Mouse (Mus musculus) forebrain, embryonic 14.5 days (tissue): ENCODE data around the gene Myo6. TPM values are rescaled to one million over a fixed set of nuclear protein-coding genes. Genes with fewer than 3 reads are reported as not detected.

Experiments
- ATAC-seq: fragments of 200-750 bp; cut with Nextera tagmentation; 2 replicates; pipeline ENCODE4 v1.8.0; 2017; ENCODE audit warnings: mild to moderate bottlenecking, moderate library complexity
- DNase-seq: peaks from one replicate; pipeline ENCODE4 v3.0.0-alpha.2; 2015; ENCODE audit warnings: low spot score
- H3K27ac ChIP-seq: fragments of 300-500 bp; sonication (generic); 2 replicates; pipeline ENCODE4 v1.5.1; 2014; ENCODE audit warnings: low read depth, mild to moderate bottlenecking, control low read depth, low read length, moderate library complexity
- H3K27me3 ChIP-seq: fragments of 300-500 bp; sonication (generic); replicated peaks from 2 replicates; pipeline ENCODE4 v1.6.1; 2014; ENCODE audit warnings: low read length, control low read depth, mixed read lengths; ENCODE audit not compliant: control insufficient read depth, insufficient read depth
- H3K36me3 ChIP-seq: fragments of 300-500 bp; sonication (generic); 2 replicates; pipeline ENCODE4 v1.6.1; 2014; ENCODE audit warnings: low read length, control low read depth; ENCODE audit not compliant: control insufficient read depth, insufficient read depth
- H3K4me1 ChIP-seq: fragments of 300-500 bp; sonication (generic); 2 replicates; pipeline ENCODE4 v1.6.1; 2014; ENCODE audit warnings: antibody characterized with exemption, low read length, control low read depth; ENCODE audit not compliant: control insufficient read depth, insufficient read depth
- H3K4me2 ChIP-seq: fragments of 300-500 bp; sonication (generic); 2 replicates; pipeline ENCODE4 v1.6.1; 2014; ENCODE audit warnings: mild to moderate bottlenecking, control low read depth, low read length
- H3K4me3 ChIP-seq: fragments of 300-500 bp; sonication (generic); 2 replicates; pipeline ENCODE4 v1.5.1; 2014; ENCODE audit warnings: low read depth, low read length, control low read depth
- H3K9ac ChIP-seq: fragments of 300-500 bp; sonication (generic); 2 replicates; pipeline ENCODE4 v1.6.1; 2014; ENCODE audit warnings: mild to moderate bottlenecking, low read length, control low read depth, moderate library complexity
- H3K9me3 ChIP-seq: fragments of 300-500 bp; sonication (generic); replicated peaks from 2 replicates; pipeline ENCODE4 v1.6.1; 2016; ENCODE audit warnings: low read length, control low read depth, mixed read lengths; ENCODE audit not compliant: control insufficient read depth
- WGBS: fragments of 180-500 bp; shearing (Covaris S2); extraction: QIAGEN DNeasy Blood & Tissue Kit; methylation state at CpG from one replicate; pipeline ENCODE4 v1.1.7; 2014; 5-methylcytosine and 5-hydroxymethylcytosine counted together
- polyA plus RNA-seq: library from polyadenylated mRNA; unstranded; fragments of >200 nt; fragmentation: Nextera tagmentation; extraction: Ambion mirVana; gene quantifications from 2 replicates; pipeline ENCODE4 v1.2.1, GENCODE M21; 2014

Gene Myo6
- polyA plus RNA-seq, 1 experiment from 2014 or later: 10.2 TPM

- no peak overlapping the region for H3K4me2 ChIP-seq
- no peaks in the 10 kb centered on the region for H3K4me1 ChIP-seq
- H3K9me3 ChIP-seq: no peaks in the 10 kb centered on the region
- no peak overlapping the region for H3K27ac ChIP-seq
- 95% methylated on average over 7 of the region's 7 CpGs for WGBS
- DNase-seq (no peak), ATAC-seq (no peak)
- H3K27me3 ChIP-seq: no peaks in the 10 kb centered on the region
- no peaks in the 10 kb centered on the region for H3K36me3 ChIP-seq
- H3K4me3 ChIP-seq: no peak overlapping the region
- H3K9ac ChIP-seq: no peak overlapping the region
Observed at GRCm38 (mm10) chr9:80266507-80266906, 101.7 kb downstream of the Myo6 start.

- 90% methylated on average over 8 of the region's 8 CpGs for WGBS
- no peaks in the 10 kb centered on the region; the same call in 1 of the 2 replicates for H3K4me1 ChIP-seq
- DNase-seq (no peak), ATAC-seq (no peak)
- H3K27ac ChIP-seq: no peak overlapping the region
- no peaks in the 10 kb centered on the region for H3K36me3 ChIP-seq
- H3K9me3 ChIP-seq: no peaks in the 10 kb centered on the region
- no peak overlapping the region for H3K4me3 ChIP-seq
- H3K4me2 ChIP-seq: no peak overlapping the region
- no peaks in the 10 kb centered on the region for H3K27me3 ChIP-seq
- no peak overlapping the region for H3K9ac ChIP-seq
Observed at GRCm38 (mm10) chr9:80269596-80269995, 104.8 kb downstream of the Myo6 start.

- DNase-seq (peak; percentile 52), ATAC-seq (peak; percentile 88)
- H3K27me3 ChIP-seq: no peaks in the 10 kb centered on the region
- no peak overlapping the region for H3K4me2 ChIP-seq
- no peaks in the 10 kb centered on the region; the same call in 1 of the 2 replicates for H3K4me1 ChIP-seq
- no peak overlapping the region for H3K9ac ChIP-seq
- WGBS: 10% methylated on average over 1 of the region's 1 CpGs
- H3K4me3 ChIP-seq: no peak overlapping the region
- H3K36me3 ChIP-seq: no peaks in the 10 kb centered on the region
- H3K27ac ChIP-seq: no peak overlapping the region
- no peaks in the 10 kb centered on the region for H3K9me3 ChIP-seq
Observed at GRCm38 (mm10) chr9:80272951-80273350, 108.1 kb downstream of the Myo6 start.

- ATAC-seq (no peak), DNase-seq (no peak)
- 93% methylated on average over 8 of the region's 8 CpGs for WGBS
- no peaks in the 10 kb centered on the region; the same call in 1 of the 2 replicates for H3K4me1 ChIP-seq
- no peak overlapping the region for H3K4me2 ChIP-seq
- H3K9ac ChIP-seq: no peak overlapping the region
- no peak overlapping the region for H3K4me3 ChIP-seq
- H3K36me3 ChIP-seq: no peaks in the 10 kb centered on the region
- no peaks in the 10 kb centered on the region for H3K9me3 ChIP-seq
- H3K27me3 ChIP-seq: no peaks in the 10 kb centered on the region
- no peak overlapping the region for H3K27ac ChIP-seq
Observed at GRCm38 (mm10) chr9:80275053-80275771, 110.4 kb downstream of the Myo6 start.

- Histone ChIP-seq H3K9ac (no peak overlapping the region), H3K4me1 (no peaks in the 10 kb centered on the region; the same call in 1 of the 2 replicates), H3K36me3 (no peaks in the 10 kb centered on the region), H3K4me3 (no peak overlapping the region), H3K9me3 (no peaks in the 10 kb centered on the region), H3K27ac (no peak overlapping the region), H3K27me3 (no peaks in the 10 kb centered on the region), H3K4me2 (no peak overlapping the region)
- WGBS: 87% methylated on average over 1 of the region's 1 CpGs
- no peak for ATAC-seq
- no peak for DNase-seq
Observed at GRCm38 (mm10) chr9:80275772-80276134, 110.9 kb downstream of the Myo6 start.

- 50% methylated on average over 2 of the region's 2 CpGs for WGBS
- Histone ChIP-seq H3K4me3 (no peak overlapping the region), H3K36me3 (no peaks in the 10 kb centered on the region), H3K4me1 (no peaks in the 10 kb centered on the region; the same call in 1 of the 2 replicates), H3K9ac (no peak overlapping the region), H3K27me3 (no peaks in the 10 kb centered on the region), H3K9me3 (no peaks in the 10 kb centered on the region), H3K4me2 (no peak overlapping the region), H3K27ac (no peak overlapping the region)
- DNase-seq (no peak), ATAC-seq (no peak)
Observed at GRCm38 (mm10) chr9:80277157-80277556, 112.3 kb downstream of the Myo6 start.

- Histone ChIP-seq H3K27me3 (no peaks in the 10 kb centered on the region), H3K4me1 (no peaks in the 10 kb centered on the region; the same call in 1 of the 2 replicates), H3K9me3 (no peaks in the 10 kb centered on the region), H3K4me3 (no peak overlapping the region), H3K27ac (no peak overlapping the region), H3K36me3 (no peaks in the 10 kb centered on the region), H3K9ac (no peak overlapping the region), H3K4me2 (no peak overlapping the region)
- ATAC-seq: no peak
- 78% methylated on average over 6 of the region's 6 CpGs for WGBS
- no peak for DNase-seq
Observed at GRCm38 (mm10) chr9:80277770-80278169, 112.9 kb downstream of the Myo6 start.

GRCm38 (mm10) chr9:80280724-80281123 is 115.9 kb downstream of the Myo6 start:
- ATAC-seq (no peak), DNase-seq (no peak)
- Histone ChIP-seq H3K4me3 (no peak overlapping the region), H3K36me3 (no peaks in the 10 kb centered on the region), H3K4me2 (no peak overlapping the region), H3K9ac (no peak overlapping the region), H3K27ac (no peak overlapping the region), H3K9me3 (no peaks in the 10 kb centered on the region), H3K27me3 (no peaks in the 10 kb centered on the region), H3K4me1 (no peaks in the 10 kb centered on the region)
- WGBS: 97% methylated on average over 1 of the region's 1 CpGs

- ATAC-seq (no peak), DNase-seq (no peak)
- Histone ChIP-seq H3K27me3 (no peaks in the 10 kb centered on the region), H3K4me1 (no peaks in the 10 kb centered on the region), H3K9me3 (no peaks in the 10 kb centered on the region), H3K27ac (no peak overlapping the region), H3K36me3 (no peaks in the 10 kb centered on the region), H3K4me2 (no peak overlapping the region), H3K4me3 (no peak overlapping the region), H3K9ac (no peak overlapping the region)
- 94% methylated on average over 3 of the region's 3 CpGs for WGBS
Observed at GRCm38 (mm10) chr9:80282426-80282825, 117.6 kb downstream of the Myo6 start.
